Mouse (Mus musculus) heart, postnatal 25 days (tissue): Measurements from ENCODE around the gene Zc3h6. TPM values are rescaled to one million over a fixed set of nuclear protein-coding genes. Genes with fewer than 3 reads are reported as not detected.
"Not testable (repeated sequence)": the region's sequence is repeated elsewhere in the genome, so short reads cannot be mapped to it uniquely, and the experiment has no call there.

Source experiments
- DNase-seq: peaks from one replicate; pipeline ENCODE4 v3.0.0; 2022; ENCODE audit warnings: low spot score
- intact Hi-C: fragments of 180-260 bp; cut with DNase I; formaldehyde crosslinking; loops from one replicate; pipeline ENCODE4 v1.15.1; 2025
- total RNA-seq, 2 experiments: library from RNA; stranded (reverse); gene quantifications; 2 replicates each; pipeline ENCODE4 v1.2.3; 2021

Gene Zc3h6
- total RNA-seq, 2 experiments from 2014 or later = 3.6 to 4.9 TPM

GRCm38 (mm10) chr2:129008867-129009266, 41.7 kb downstream of the Zc3h6 start:
- not testable (repeated sequence) for DNase-seq

GRCm38 (mm10) chr2:129020106-129020505, 52.9 kb downstream of the Zc3h6 start:
- DNase-seq = no peak
- intact Hi-C loops = no loop called here

More at GRCm38 (mm10) chr2:129008867-129009266, 41.7 kb downstream of the Zc3h6 start:
- intact Hi-C loops = loop anchor here (5.0 kb wide), 2 partner anchors 73 to 248 kb away; no protein-coding TSS in a partner anchor

- no peak for DNase-seq
- intact Hi-C loops = no loop called here
Observed at GRCm38 (mm10) chr2:129024820-129025219, 57.6 kb downstream of the Zc3h6 start.

GRCm38 (mm10) chr2:129035381-129035780, 68.2 kb downstream of the Zc3h6 start:
- DNase-seq = no peak
- intact Hi-C loops = no loop called here

- intact Hi-C loops = no loop called here
- DNase-seq = no peak
Observed at GRCm38 (mm10) chr2:129038426-129038936, 71.3 kb downstream of the Zc3h6 start.

- DNase-seq = no peak
- intact Hi-C loops = no loop called here
Observed at GRCm38 (mm10) chr2:129038937-129039631, 71.9 kb downstream of the Zc3h6 start.

- intact Hi-C loops = no loop called here
- DNase-seq = no peak
Observed at GRCm38 (mm10) chr2:129040567-129040966, 73.4 kb downstream of the Zc3h6 start.

- intact Hi-C loops = no loop called here
- no peak for DNase-seq
Observed at GRCm38 (mm10) chr2:129046172-129046845, 79.1 kb downstream of the Zc3h6 start.

GRCm38 (mm10) chr2:129046846-129047196, 79.6 kb downstream of the Zc3h6 start:
- DNase-seq = no peak

GRCm38 (mm10) chr2:129047811-129048210, 80.6 kb downstream of the Zc3h6 start, which contains the start of gene Vinac1:
TSS of gene Vinac1 (minus strand) at chr2:129048172.
- intact Hi-C loops = no loop called here
- DNase-seq = no peak

More at GRCm38 (mm10) chr2:129046846-129047196, 79.6 kb downstream of the Zc3h6 start:
- intact Hi-C loops = no loop called here

GRCm38 (mm10) chr2:129052451-129052983, 85.3 kb downstream of the Zc3h6 start:
- intact Hi-C loops = no loop called here
- DNase-seq = no peak

GRCm38 (mm10) chr2:129055741-129056140, 88.5 kb downstream of the Zc3h6 start:
- intact Hi-C loops = no loop called here
- DNase-seq = no peak

- intact Hi-C loops = no loop called here
Observed at GRCm38 (mm10) chr2:129056597-129056996, 89.4 kb downstream of the Zc3h6 start.

GRCm38 (mm10) chr2:129057256-129057655, 90.1 kb downstream of the Zc3h6 start:
- DNase-seq = no peak
- intact Hi-C loops = no loop called here

More at GRCm38 (mm10) chr2:129056597-129056996, 89.4 kb downstream of the Zc3h6 start:
- no peak for DNase-seq

- DNase-seq = no peak
- intact Hi-C loops = no loop called here
Observed at GRCm38 (mm10) chr2:129057920-129058361, 90.7 kb downstream of the Zc3h6 start.

- no peak for DNase-seq
- intact Hi-C loops = no loop called here
Observed at GRCm38 (mm10) chr2:129061456-129062059, 94.4 kb downstream of the Zc3h6 start.

- DNase-seq = peak; percentile 61
- intact Hi-C loops = loop anchor here (5.0 kb wide), 2 partner anchors 98 to 118 kb away; partner anchors contain the start of genes Gm10762 and Zc3h6
Observed at GRCm38 (mm10) chr2:129065437-129066282, 98.5 kb downstream of the Zc3h6 start, which contains the start of gene Ttl. TSS of gene Ttl (plus strand) at chr2:129065942.

GRCm38 (mm10) chr2:129066326-129066725, 99.1 kb downstream of the Zc3h6 start:
- DNase-seq = peak; percentile 26
- intact Hi-C loops = loop anchor here (5.0 kb wide), 2 partner anchors 99 to 119 kb away; partner anchors contain the start of genes Gm10762 and Zc3h6
